Mouse (Mus musculus): ENCODE results near the gene Rora. TPM values are rescaled to one million over a fixed set of nuclear protein-coding genes. Genes with fewer than 3 reads are reported as not detected.

Gene Rora
- polyA plus RNA-seq, 1 experiment from 2014 or later = 11.1 TPM

GRCm38 (mm10) chr9:68976136-68976535 lies 322.6 kb downstream of the Rora start:
- H3K4me3 ChIP-seq = no peak overlapping the region
- H3K4me1 ChIP-seq (replicated peaks) = peaks cover 13% of the 10 kb centered on the region; the same call in 1 of the 2 replicates
- no peak overlapping the region for H3K4me2 ChIP-seq
- 52% methylated on average over 5 of the region's 5 CpGs for WGBS
- no peaks in the 10 kb centered on the region for H3K27me3 ChIP-seq
- H3K9ac ChIP-seq = no peak overlapping the region
- ATAC-seq (ENCODE audit: low read depth) = no peak
- no peaks in the 10 kb centered on the region for H3K9me3 ChIP-seq
- H3K36me3 ChIP-seq = no peaks in the 10 kb centered on the region
- H3K27ac ChIP-seq (replicated peaks) = no peak overlapping the region

- WGBS = 69% methylated on average over 4 of the region's 4 CpGs
- ATAC-seq (ENCODE audit: low read depth) = no peak
These were observed 323.3 kb downstream of the Rora start for GRCm38 (mm10) chr9:68976851-68977250.

DNA sequence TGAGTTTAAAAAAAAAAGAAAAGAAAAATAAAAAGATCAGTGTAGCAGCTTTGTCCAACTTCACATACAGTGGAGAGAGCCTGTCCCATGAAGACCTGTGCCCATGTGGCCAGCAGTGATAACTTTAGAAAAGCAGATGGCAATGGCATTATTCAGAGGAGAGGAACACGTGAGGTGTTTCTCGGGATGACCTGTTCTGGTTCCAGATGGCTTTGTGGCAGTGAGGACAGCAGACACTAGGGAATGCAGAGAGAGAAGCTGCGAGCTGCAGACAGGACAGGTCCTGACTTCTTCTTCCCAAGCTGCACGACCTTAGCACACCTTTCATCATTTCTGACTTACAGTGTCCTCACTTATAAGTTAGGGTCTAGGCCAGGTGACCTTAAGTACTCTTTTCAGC lies 325.1 kb downstream of the Rora start:
- Histone ChIP-seq H3K4me3 (no peak overlapping the region), H3K27me3 (no peaks in the 10 kb centered on the region), H3K9me3 (no peaks in the 10 kb centered on the region), H3K4me2 (no peak overlapping the region), H3K27ac (replicated peaks) (no peak overlapping the region), H3K9ac (no peak overlapping the region), H3K4me1 (replicated peaks) (peaks cover 13% of the 10 kb centered on the region; the same call in 1 of the 2 replicates), H3K36me3 (no peaks in the 10 kb centered on the region)
- WGBS = 73% methylated on average over 4 of the region's 4 CpGs
- no peak for ATAC-seq (ENCODE audit: low read depth)

More at GRCm38 (mm10) chr9:68976851-68977250, 323.3 kb downstream of the Rora start:
- H3K27ac ChIP-seq (replicated peaks) = no peak overlapping the region
- no peaks in the 10 kb centered on the region for H3K36me3 ChIP-seq
- no peak overlapping the region for H3K4me3 ChIP-seq
- no peaks in the 10 kb centered on the region for H3K9me3 ChIP-seq
- peaks cover 13% of the 10 kb centered on the region; the same call in 1 of the 2 replicates for H3K4me1 ChIP-seq (replicated peaks)
- H3K4me2 ChIP-seq = no peak overlapping the region
- H3K9ac ChIP-seq = no peak overlapping the region
- H3K27me3 ChIP-seq = no peaks in the 10 kb centered on the region

- Histone ChIP-seq H3K27me3 (no peaks in the 10 kb centered on the region), H3K4me2 (no peak overlapping the region), H3K36me3 (no peaks in the 10 kb centered on the region), H3K4me1 (replicated peaks) (peaks cover 13% of the 10 kb centered on the region; the same call in 1 of the 2 replicates), H3K4me3 (no peak overlapping the region), H3K9ac (no peak overlapping the region), H3K27ac (replicated peaks) (no peak overlapping the region), H3K9me3 (no peaks in the 10 kb centered on the region)
- no peak for ATAC-seq (ENCODE audit: low read depth)
- WGBS = 72% methylated on average over 4 of the region's 4 CpGs
These were observed 326.5 kb downstream of the Rora start for GRCm38 (mm10) chr9:68980041-68980440.

- Histone ChIP-seq H3K9ac (no peak overlapping the region), H3K9me3 (no peaks in the 10 kb centered on the region), H3K4me1 (replicated peaks) (peaks cover 15% of the 10 kb centered on the region; the same call in 1 of the 2 replicates), H3K4me2 (no peak overlapping the region), H3K27ac (replicated peaks) (no peak overlapping the region), H3K4me3 (no peak overlapping the region), H3K36me3 (no peaks in the 10 kb centered on the region), H3K27me3 (no peaks in the 10 kb centered on the region)
- 89% methylated on average over 6 of the region's 6 CpGs for WGBS
- ATAC-seq (ENCODE audit: low read depth) = no peak
These were observed 331.5 kb downstream of the Rora start for GRCm38 (mm10) chr9:68985046-68985445.

GRCm38 (mm10) chr9:68985796-68986195 lies 332.2 kb downstream of the Rora start:
- 32% methylated on average over 3 of the region's 3 CpGs for WGBS
- no peak overlapping the region for H3K27ac ChIP-seq (replicated peaks)
- H3K4me3 ChIP-seq = no peak overlapping the region
- no peaks in the 10 kb centered on the region for H3K9me3 ChIP-seq
- no peak overlapping the region for H3K9ac ChIP-seq
- H3K4me1 ChIP-seq (replicated peaks) = peaks cover 15% of the 10 kb centered on the region; the same call in 1 of the 2 replicates
- ATAC-seq (ENCODE audit: low read depth) = no peak
- H3K4me2 ChIP-seq = no peak overlapping the region
- H3K27me3 ChIP-seq = no peaks in the 10 kb centered on the region
- no peaks in the 10 kb centered on the region for H3K36me3 ChIP-seq

- WGBS = 79% methylated on average over 6 of the region's 6 CpGs
- H3K4me2 ChIP-seq = no peak overlapping the region
These were observed 333.9 kb downstream of the Rora start for GRCm38 (mm10) chr9:68987290-68988042.

GRCm38 (mm10) chr9:68988162-68988911 lies 334.8 kb downstream of the Rora start:
- no peak overlapping the region for H3K27ac ChIP-seq (replicated peaks)
- no peak overlapping the region for H3K9ac ChIP-seq
- H3K4me3 ChIP-seq = no peak overlapping the region
- no peak overlapping the region for H3K4me2 ChIP-seq
- no peaks in the 10 kb centered on the region for H3K27me3 ChIP-seq
- H3K36me3 ChIP-seq = no peaks in the 10 kb centered on the region
- ATAC-seq (ENCODE audit: low read depth) = no peak
- peaks cover 15% of the 10 kb centered on the region; the same call in 1 of the 2 replicates for H3K4me1 ChIP-seq (replicated peaks)
- 82% methylated on average over 13 of the region's 13 CpGs for WGBS
- no peaks in the 10 kb centered on the region for H3K9me3 ChIP-seq

More at GRCm38 (mm10) chr9:68987290-68988042, 333.9 kb downstream of the Rora start:
- Histone ChIP-seq H3K36me3 (no peaks in the 10 kb centered on the region), H3K4me1 (replicated peaks) (peaks cover 15% of the 10 kb centered on the region; the same call in 1 of the 2 replicates), H3K27ac (replicated peaks) (no peak overlapping the region), H3K9me3 (no peaks in the 10 kb centered on the region), H3K4me3 (no peak overlapping the region), H3K9ac (no peak overlapping the region), H3K27me3 (no peaks in the 10 kb centered on the region)
- ATAC-seq (ENCODE audit: low read depth) = no peak

DNA sequence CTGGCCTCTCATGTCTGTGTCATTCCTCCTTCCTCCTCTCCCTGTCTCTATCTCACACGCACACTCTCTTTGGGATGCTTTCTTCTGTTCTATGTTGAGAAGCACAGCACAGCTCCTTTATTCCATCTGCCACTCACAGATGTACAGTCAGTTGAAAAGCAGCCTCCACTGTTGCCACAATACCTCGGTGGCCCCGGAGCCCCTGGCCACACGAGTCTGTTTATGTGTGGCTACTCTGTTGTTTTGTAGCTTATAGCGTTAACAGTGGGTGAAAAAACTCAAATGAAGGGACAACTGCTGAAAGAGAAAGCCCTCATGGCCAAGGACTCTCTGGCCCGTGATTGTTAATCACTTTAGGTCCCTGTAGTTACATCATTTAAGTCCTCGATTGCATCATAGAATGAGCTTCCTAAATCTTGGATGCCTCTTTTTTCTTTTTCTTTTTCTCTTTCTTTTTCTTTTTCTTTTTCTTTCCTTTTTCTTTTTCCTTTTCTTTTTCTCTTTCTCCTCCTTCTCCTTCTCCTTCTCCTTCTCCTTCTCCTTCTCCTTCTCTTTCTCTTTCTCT lies 336.4 kb downstream of the Rora start:
- ATAC-seq (ENCODE audit: low read depth) = no peak
- Histone ChIP-seq H3K9me3 (no peaks in the 10 kb centered on the region), H3K4me3 (no peak overlapping the region), H3K36me3 (no peaks in the 10 kb centered on the region), H3K9ac (no peak overlapping the region), H3K27me3 (no peaks in the 10 kb centered on the region), H3K4me2 (no peak overlapping the region), H3K4me1 (replicated peaks) (peaks cover 15% of the 10 kb centered on the region; the same call in 1 of the 2 replicates), H3K27ac (replicated peaks) (no peak overlapping the region)
- 64% methylated on average over 7 of the region's 7 CpGs for WGBS

DNA sequence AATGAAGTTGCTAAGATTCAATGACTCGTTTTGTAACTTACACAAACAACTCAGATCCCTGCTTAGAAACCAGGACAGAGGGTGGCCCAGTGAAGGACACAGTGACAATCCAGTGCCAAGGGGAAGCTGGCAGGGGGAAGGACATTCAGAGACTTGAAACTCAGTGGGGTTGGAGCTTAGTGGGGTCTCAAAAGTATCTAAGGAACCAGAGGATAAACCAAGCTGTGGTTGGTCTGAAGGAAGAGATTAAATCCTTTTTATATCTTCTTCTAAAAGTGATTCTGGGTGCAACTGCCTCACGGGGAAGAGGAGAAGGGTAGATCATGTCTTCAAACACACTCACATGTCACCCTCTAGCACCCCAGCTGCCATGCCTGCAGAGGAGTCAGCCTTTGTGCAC lies 340.3 kb downstream of the Rora start:
- WGBS = 83% methylated on average over 2 of the region's 2 CpGs

GRCm38 (mm10) chr9:68998961-68999360 lies 345.4 kb downstream of the Rora start:
- no peak for ATAC-seq (ENCODE audit: low read depth)
- 89% methylated on average over 9 of the region's 9 CpGs for WGBS
- Histone ChIP-seq H3K27ac (replicated peaks) (no peak overlapping the region), H3K4me1 (replicated peaks) (no peaks in the 10 kb centered on the region), H3K36me3 (no peaks in the 10 kb centered on the region), H3K9me3 (peaks cover 3% of the 10 kb centered on the region; the same call in 1 of the 2 replicates), H3K4me2 (no peak overlapping the region), H3K27me3 (no peaks in the 10 kb centered on the region), H3K4me3 (no peak overlapping the region), H3K9ac (no peak overlapping the region)

More for the DNA sequence above, 340.3 kb downstream of the Rora start:
- no peak overlapping the region for H3K4me2 ChIP-seq
- no peak overlapping the region for H3K4me3 ChIP-seq
- H3K27ac ChIP-seq (replicated peaks) = no peak overlapping the region
- no peak overlapping the region for H3K9ac ChIP-seq
- H3K27me3 ChIP-seq = no peaks in the 10 kb centered on the region
- H3K36me3 ChIP-seq = no peaks in the 10 kb centered on the region
- ATAC-seq (ENCODE audit: low read depth) = no peak
- peaks cover 3% of the 10 kb centered on the region; the same call in 1 of the 2 replicates for H3K9me3 ChIP-seq
- H3K4me1 ChIP-seq (replicated peaks) = no peaks in the 10 kb centered on the region

DNA sequence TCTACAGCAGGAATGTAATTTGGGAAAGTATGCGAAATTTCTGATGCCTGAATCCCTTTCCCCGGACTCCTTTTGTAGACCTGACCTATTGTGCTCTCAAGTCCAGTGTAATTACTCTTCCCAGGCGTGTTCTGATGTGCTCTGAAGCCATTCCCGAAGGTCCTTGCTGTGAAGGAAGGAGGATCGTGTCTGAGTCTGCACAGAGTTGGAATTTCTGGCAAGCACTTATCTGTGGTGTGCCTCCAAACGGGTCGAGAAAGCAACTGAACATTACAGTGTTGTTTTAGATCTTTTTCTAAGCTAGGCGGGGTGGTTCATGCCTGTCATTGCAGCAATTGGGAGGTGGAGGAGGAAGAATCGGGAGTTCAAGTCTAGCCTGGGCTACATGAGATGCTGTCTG lies 350.9 kb downstream of the Rora start:
- Histone ChIP-seq H3K4me2 (no peak overlapping the region), H3K27ac (replicated peaks) (no peak overlapping the region), H3K36me3 (no peaks in the 10 kb centered on the region), H3K9ac (no peak overlapping the region), H3K9me3 (no peaks in the 10 kb centered on the region), H3K4me1 (replicated peaks) (no peaks in the 10 kb centered on the region), H3K27me3 (no peaks in the 10 kb centered on the region), H3K4me3 (no peak overlapping the region)
- WGBS = 77% methylated on average over 9 of the region's 9 CpGs
- ATAC-seq (ENCODE audit: low read depth) = no peak
